Mouse (Mus musculus): ENCODE measurements around the gene Adh6a. TPM values are rescaled to one million over a fixed set of nuclear protein-coding genes. Genes with fewer than 3 reads are reported as not detected.
"Not testable (repeated sequence)": the region's sequence is repeated elsewhere in the genome, so short reads cannot be mapped to it uniquely, and the experiment has no call there.

Adh6a gene
- polyA plus RNA-seq, 1 experiment: not detected

DNA sequence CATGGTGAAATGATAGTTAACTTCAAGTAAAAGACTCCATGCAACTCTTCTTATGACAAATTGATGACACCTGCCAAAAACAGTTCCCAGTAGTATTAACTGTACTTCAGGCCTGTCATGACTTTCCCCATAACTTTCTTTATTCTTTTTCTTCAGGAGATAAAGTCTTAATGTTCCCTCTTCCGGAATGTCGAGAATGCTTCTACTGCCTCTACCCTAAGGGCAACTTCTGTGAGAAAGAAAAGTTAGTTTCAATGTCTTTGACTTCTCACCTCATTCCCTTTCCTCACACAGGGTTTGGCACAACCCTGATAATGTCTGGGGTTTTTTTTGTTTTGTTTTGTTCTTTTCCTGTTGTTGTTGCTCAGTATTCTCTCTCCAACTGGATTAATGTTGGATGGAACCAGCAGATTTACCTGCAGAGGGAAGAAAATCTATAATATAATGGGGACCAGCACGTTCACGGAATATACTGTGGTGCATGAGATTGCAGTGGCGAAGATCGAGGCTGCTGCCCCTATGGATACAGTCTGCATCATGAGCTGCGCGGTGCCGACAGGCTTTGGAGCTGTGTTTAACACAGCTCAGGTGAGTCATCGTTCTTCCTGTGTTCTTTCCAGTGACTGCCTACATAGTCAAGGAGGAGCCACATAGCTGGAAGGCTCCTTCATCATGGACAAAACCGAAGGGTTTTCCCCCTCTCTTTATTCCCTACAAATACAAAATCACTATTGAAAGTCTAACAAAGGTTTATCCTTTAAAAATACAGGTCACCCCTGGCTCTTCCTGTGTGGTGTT, 39.1 kb downstream of the Adh6a start:
- Histone ChIP-seq H3K4me3 (replicated peaks; ENCODE audit: insufficient read depth, low read depth, low read length) (no peak overlapping the region), H3K4me1 (ENCODE audit: control insufficient read depth, insufficient read depth, low read length) (no peaks in the 10 kb centered on the region), H3K27ac (ENCODE audit: insufficient read depth, low read length) (no peak overlapping the region), H3K27me3 (ENCODE audit: control insufficient read depth, insufficient read depth, low read length) (no peaks in the 10 kb centered on the region)
- TF ChIP-seq CTCF (IDR thresholded peaks at IDR 0.05; ENCODE audit: borderline replicate concordance, insufficient read depth, low read depth, low read length) (no peak), POLR2A (IDR thresholded peaks at IDR 0.05; ENCODE audit: borderline replicate concordance, insufficient read depth, low read length) (no peak)
- WGBS: 95% methylated on average over 11 of the region's 11 CpGs
- no peak for DNase-seq

DNA sequence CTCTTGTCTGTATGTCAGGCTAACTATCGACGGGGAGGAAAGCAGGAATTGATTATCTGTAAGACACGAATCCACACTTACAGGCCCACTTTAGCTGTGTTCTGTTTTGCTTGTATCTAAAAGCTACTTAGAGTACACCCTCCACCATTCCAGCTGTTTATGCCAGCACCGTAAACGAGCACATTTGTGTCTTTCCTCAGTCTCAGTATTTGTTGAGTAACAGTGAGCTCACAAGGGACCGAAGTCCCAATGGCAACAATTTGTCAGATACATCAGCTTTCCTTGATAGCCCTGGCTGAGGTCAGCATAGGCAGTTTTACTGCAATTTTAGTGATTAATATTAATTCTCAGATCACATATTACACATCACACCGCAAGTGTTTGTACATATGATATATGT, 45.8 kb downstream of the Adh6a start:
- H3K27me3 ChIP-seq (ENCODE audit: control insufficient read depth, insufficient read depth, low read length): no peaks in the 10 kb centered on the region
- DNase-seq: no peak
- H3K4me1 ChIP-seq (ENCODE audit: control insufficient read depth, insufficient read depth, low read length): no peaks in the 10 kb centered on the region
- TF ChIP-seq CTCF (IDR thresholded peaks at IDR 0.05; ENCODE audit: borderline replicate concordance, insufficient read depth, low read depth, low read length) (no peak), POLR2A (IDR thresholded peaks at IDR 0.05; ENCODE audit: borderline replicate concordance, insufficient read depth, low read length) (no peak)
- 92% methylated on average over 7 of the region's 7 CpGs for WGBS
- no peak overlapping the region for H3K27ac ChIP-seq (ENCODE audit: insufficient read depth, low read length)
- H3K4me3 ChIP-seq (replicated peaks; ENCODE audit: insufficient read depth, low read depth, low read length): no peak overlapping the region

DNA sequence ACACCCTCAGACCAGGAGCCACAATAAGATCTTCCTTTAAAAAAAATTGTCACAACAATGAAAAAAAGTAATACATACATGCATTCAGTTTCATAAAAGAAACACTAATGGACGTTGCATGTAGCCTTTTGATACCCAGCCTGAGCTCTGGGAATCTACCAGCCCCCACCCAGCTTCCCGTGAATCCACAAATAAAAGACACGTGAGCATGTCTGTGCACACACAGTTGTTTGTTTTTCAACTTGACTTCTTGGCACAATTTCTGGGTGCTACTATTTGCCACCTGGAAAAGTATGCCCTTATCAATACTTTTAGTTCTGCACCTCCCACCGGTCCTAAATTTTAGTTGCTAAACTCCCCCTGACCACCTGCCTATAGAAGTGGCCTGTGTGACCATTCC, 47.6 kb downstream of the Adh6a start:
- DNase-seq: no peak
- Histone ChIP-seq H3K27ac (ENCODE audit: insufficient read depth, low read length) (no peak overlapping the region), H3K27me3 (ENCODE audit: control insufficient read depth, insufficient read depth, low read length) (no peaks in the 10 kb centered on the region), H3K4me3 (replicated peaks; ENCODE audit: insufficient read depth, low read depth, low read length) (no peak overlapping the region), H3K4me1 (ENCODE audit: control insufficient read depth, insufficient read depth, low read length) (no peaks in the 10 kb centered on the region)
- TF ChIP-seq CTCF (IDR thresholded peaks at IDR 0.05; ENCODE audit: borderline replicate concordance, insufficient read depth, low read depth, low read length): no peak
- TF ChIP-seq POLR2A (IDR thresholded peaks at IDR 0.05; ENCODE audit: borderline replicate concordance, insufficient read depth, low read length): no peak
- 80% methylated on average over 4 of the region's 4 CpGs for WGBS

DNA sequence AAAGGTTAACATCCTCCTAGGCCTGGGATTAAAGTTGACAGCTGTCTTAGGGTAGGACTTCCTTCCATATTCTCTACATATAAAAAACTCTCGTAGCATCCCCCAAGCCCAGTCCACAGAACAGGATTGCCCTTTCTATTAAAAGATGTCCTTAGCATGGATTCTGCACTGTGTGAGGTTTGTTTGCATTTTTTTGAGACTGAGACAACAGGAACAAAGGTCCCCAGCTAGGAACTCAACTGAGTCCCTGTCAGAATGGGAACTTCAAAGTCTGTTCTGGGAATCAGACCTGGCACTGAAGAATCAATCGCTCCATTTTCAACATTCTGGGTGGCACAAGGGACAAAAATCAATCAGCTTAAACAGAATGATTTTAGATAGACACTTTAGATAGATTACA, 49.8 kb downstream of the Adh6a start:
- 75% methylated on average over 2 of the region's 2 CpGs for WGBS
- H3K4me3 ChIP-seq (replicated peaks; ENCODE audit: insufficient read depth, low read depth, low read length): no peak overlapping the region
- no peak overlapping the region for H3K27ac ChIP-seq (ENCODE audit: insufficient read depth, low read length)
- TF ChIP-seq CTCF (IDR thresholded peaks at IDR 0.05; ENCODE audit: borderline replicate concordance, insufficient read depth, low read depth, low read length): no peak
- no peak for TF ChIP-seq POLR2A (IDR thresholded peaks at IDR 0.05; ENCODE audit: borderline replicate concordance, insufficient read depth, low read length)
- no peak for DNase-seq
- no peaks in the 10 kb centered on the region for H3K4me1 ChIP-seq (ENCODE audit: control insufficient read depth, insufficient read depth, low read length)
- no peaks in the 10 kb centered on the region; the same call in 1 of the 2 replicates for H3K27me3 ChIP-seq (ENCODE audit: control insufficient read depth, insufficient read depth, low read length)

DNA sequence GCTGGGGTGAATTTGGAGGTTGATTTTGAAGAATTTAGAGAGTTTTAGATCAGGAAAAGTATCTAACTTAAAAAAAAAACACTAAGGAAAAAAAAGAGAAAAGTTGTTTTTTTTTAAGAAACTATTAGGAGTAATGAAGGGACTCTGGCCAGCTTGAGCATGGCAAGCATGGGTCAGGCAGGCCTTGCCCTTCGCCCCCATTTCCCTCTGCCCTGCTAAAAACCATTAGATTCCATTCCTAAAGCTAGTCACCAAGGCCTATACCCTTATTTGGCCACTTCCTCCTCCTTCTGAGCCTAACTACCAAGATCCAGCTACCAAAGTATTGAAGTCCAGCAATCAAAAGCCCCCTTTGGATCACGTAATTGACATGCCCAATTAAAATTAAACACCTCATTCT, 53.1 kb downstream of the Adh6a start:
- Histone ChIP-seq H3K4me1 (ENCODE audit: control insufficient read depth, insufficient read depth, low read length) (no peaks in the 10 kb centered on the region), H3K4me3 (replicated peaks; ENCODE audit: insufficient read depth, low read depth, low read length) (no peak overlapping the region), H3K27me3 (ENCODE audit: control insufficient read depth, insufficient read depth, low read length) (no peaks in the 10 kb centered on the region; the same call in 1 of the 2 replicates), H3K27ac (ENCODE audit: insufficient read depth, low read length) (no peak overlapping the region)
- TF ChIP-seq CTCF (IDR thresholded peaks at IDR 0.05; ENCODE audit: borderline replicate concordance, insufficient read depth, low read depth, low read length) (no peak), POLR2A (IDR thresholded peaks at IDR 0.05; ENCODE audit: borderline replicate concordance, insufficient read depth, low read length) (no peak)
- no peak for DNase-seq
- 88% methylated on average over 2 of the region's 2 CpGs for WGBS

DNA sequence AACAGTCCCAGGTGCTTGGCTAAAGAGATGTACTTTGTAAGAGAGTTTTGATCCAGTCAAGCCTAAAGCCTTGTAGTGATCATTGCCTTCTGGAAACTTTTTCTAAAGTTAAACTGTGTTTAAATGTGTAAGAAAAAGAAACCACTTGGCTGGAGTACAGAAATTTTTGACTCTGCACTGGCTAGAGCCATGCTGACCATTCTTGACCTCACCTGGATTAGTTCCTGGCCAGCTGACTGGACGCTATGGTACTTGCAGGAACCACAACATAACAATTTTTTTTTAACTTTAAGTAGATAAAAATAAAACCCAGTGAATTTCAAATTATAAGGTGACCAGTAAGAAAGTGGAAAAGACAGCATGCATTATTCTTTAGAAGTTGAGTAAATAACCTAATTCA, 56.5 kb downstream of the Adh6a start:
- Histone ChIP-seq H3K27ac (ENCODE audit: insufficient read depth, low read length) (no peak overlapping the region), H3K27me3 (ENCODE audit: control insufficient read depth, insufficient read depth, low read length) (no peaks in the 10 kb centered on the region; the same call in 1 of the 2 replicates), H3K4me1 (ENCODE audit: control insufficient read depth, insufficient read depth, low read length) (no peaks in the 10 kb centered on the region), H3K4me3 (replicated peaks; ENCODE audit: insufficient read depth, low read depth, low read length) (no peak overlapping the region)
- no peak for DNase-seq
- 88% methylated on average over 1 of the region's 1 CpGs for WGBS
- no peak for TF ChIP-seq CTCF (IDR thresholded peaks at IDR 0.05; ENCODE audit: borderline replicate concordance, insufficient read depth, low read depth, low read length)
- TF ChIP-seq POLR2A (IDR thresholded peaks at IDR 0.05; ENCODE audit: borderline replicate concordance, insufficient read depth, low read length): no peak

DNA sequence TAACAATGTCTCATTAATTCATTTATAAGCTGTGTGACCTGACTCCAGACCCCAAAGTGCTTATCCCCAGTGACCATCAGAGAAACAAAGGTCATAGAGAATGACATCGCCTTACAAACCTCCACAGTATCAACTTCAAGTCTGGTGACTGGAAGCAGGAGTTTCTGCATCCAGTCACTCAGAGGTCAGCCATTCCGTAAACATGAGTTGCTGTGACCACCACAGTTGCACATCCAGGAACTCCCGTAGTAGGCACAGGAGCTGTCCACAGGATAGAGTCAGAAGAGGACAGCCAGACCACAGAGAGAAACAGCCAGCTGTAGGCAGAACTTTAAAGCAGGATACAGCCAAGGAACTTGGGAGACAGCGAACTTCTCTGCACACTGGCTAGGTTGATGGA, 57.2 kb downstream of the Adh6a start:
- not testable (repeated sequence) for DNase-seq; H3K27me3 ChIP-seq (ENCODE audit: control insufficient read depth, insufficient read depth, low read length); H3K4me3 ChIP-seq (replicated peaks; ENCODE audit: insufficient read depth, low read depth, low read length); H3K4me1 ChIP-seq (ENCODE audit: control insufficient read depth, insufficient read depth, low read length); H3K27ac ChIP-seq (ENCODE audit: insufficient read depth, low read length)
- 79% methylated on average over 4 of the region's 4 CpGs for WGBS

DNA sequence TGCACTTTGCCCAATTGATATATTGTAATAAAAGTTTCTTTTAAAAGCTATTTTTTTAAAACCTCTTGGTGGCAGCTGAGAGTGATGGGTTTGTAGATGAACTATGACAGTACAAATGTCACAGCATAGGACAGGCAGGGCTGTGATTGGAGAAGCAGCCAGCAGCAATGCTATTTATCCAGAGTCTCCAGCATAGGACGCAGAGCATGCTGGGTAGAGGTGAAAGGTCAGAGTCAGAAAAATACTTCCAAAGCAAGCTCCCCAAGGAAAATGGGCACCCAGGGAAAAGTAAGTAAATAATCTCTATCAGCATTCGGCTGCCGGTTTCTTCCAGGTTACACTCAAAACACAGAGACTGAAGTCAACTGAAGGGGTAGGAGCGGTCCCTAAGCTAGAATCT, 60.8 kb downstream of the Adh6a start:
- TF ChIP-seq POLR2A (IDR thresholded peaks at IDR 0.05; ENCODE audit: borderline replicate concordance, insufficient read depth, low read length): no peak
- no peak for TF ChIP-seq CTCF (IDR thresholded peaks at IDR 0.05; ENCODE audit: borderline replicate concordance, insufficient read depth, low read depth, low read length)
- no peak overlapping the region for H3K4me3 ChIP-seq (replicated peaks; ENCODE audit: insufficient read depth, low read depth, low read length)
- no peak for DNase-seq
- H3K27me3 ChIP-seq (ENCODE audit: control insufficient read depth, insufficient read depth, low read length): no peaks in the 10 kb centered on the region
- H3K27ac ChIP-seq (ENCODE audit: insufficient read depth, low read length): no peak overlapping the region
- WGBS: 82% methylated on average over 4 of the region's 4 CpGs
- H3K4me1 ChIP-seq (ENCODE audit: control insufficient read depth, insufficient read depth, low read length): no peaks in the 10 kb centered on the region
